Mouse (Mus musculus) hindbrain, postnatal 0 days (tissue): ENCODE data around the gene Lonp2. TPM values are rescaled to one million over a fixed set of nuclear protein-coding genes. Genes with fewer than 3 reads are reported as not detected.
A peak's percentile ranks its signal among the peaks of the same experiment; 100 is the strongest.

Experiments used
- ATAC-seq: fragments of 200-750 bp; cut with Nextera tagmentation; 2 replicates; pipeline ENCODE4 v1.8.0; 2017; ENCODE audit warnings: mild to moderate bottlenecking, moderate TSS enrichment, moderate library complexity
- DNase-seq: peaks from one replicate; pipeline ENCODE4 v3.0.0-alpha.2; 2015; ENCODE audit warnings: low spot score
- H3K27ac ChIP-seq: fragments of 300-500 bp; sonication (generic); 2 replicates; pipeline ENCODE4 v1.5.1; 2014; ENCODE audit warnings: mild to moderate bottlenecking
- H3K27me3 ChIP-seq: fragments of 300-500 bp; sonication (generic); 2 replicates; pipeline ENCODE4 v1.6.1; 2014; ENCODE audit warnings: low read length, mixed read lengths; ENCODE audit not compliant: insufficient read depth
- H3K36me3 ChIP-seq: fragments of 300-500 bp; sonication (generic); 2 replicates; pipeline ENCODE4 v1.6.1; 2014; ENCODE audit warnings: low read length, mixed read lengths; ENCODE audit not compliant: insufficient read depth
- H3K4me1 ChIP-seq: fragments of 300-500 bp; sonication (generic); 2 replicates; pipeline ENCODE4 v1.6.1; 2014; ENCODE audit warnings: antibody characterized with exemption, low read length, mixed read lengths; ENCODE audit not compliant: insufficient read depth
- H3K4me2 ChIP-seq: fragments of 300-500 bp; sonication (generic); 2 replicates; pipeline ENCODE4 v1.6.1; 2014; ENCODE audit warnings: low read depth, mild to moderate bottlenecking, low read length, moderate library complexity, mixed read lengths
- H3K4me3 ChIP-seq: fragments of 300-500 bp; sonication (generic); 2 replicates; pipeline ENCODE4 v1.5.1; 2014; ENCODE audit warnings: low read length
- H3K9ac ChIP-seq: fragments of 300-500 bp; sonication (generic); replicated peaks from 2 replicates; pipeline ENCODE4 v1.6.1; 2014; ENCODE audit warnings: mild to moderate bottlenecking, low read length, moderate library complexity, mixed read lengths
- H3K9me3 ChIP-seq: fragments of 300-500 bp; sonication (generic); 2 replicates; pipeline ENCODE4 v1.6.1; 2016; ENCODE audit warnings: low read length, mixed read lengths
- CTCF ChIP-seq: IDR thresholded peaks from 2 replicates; pipeline ENCODE4 v1.5.1; 2016; ENCODE audit warnings: antibody characterized with exemption, control low read depth, low read depth
- WGBS: fragments of 180-500 bp; shearing (Covaris S2); extraction: QIAGEN DNeasy Blood & Tissue Kit; methylation state at CpG from one replicate; pipeline ENCODE4 v1.1.7; 2014; 5-methylcytosine and 5-hydroxymethylcytosine counted together
- polyA plus RNA-seq: library from polyadenylated mRNA; unstranded; fragments of >200 nt; fragmentation: Nextera tagmentation; extraction: Ambion mirVana; gene quantifications from 2 replicates; pipeline ENCODE4 v1.2.1, GENCODE M21; 2015
- total RNA-seq: library from RNA; depleted of rRNA; stranded (reverse); fragments of >200 nt; gene quantifications from 2 replicates; pipeline ENCODE4 v1.2.3, GENCODE M21; 2014

Gene Lonp2
- total and polyA plus RNA-seq, 2 experiments from 2014 or later = 58.8 to 65.2 TPM

DNA sequence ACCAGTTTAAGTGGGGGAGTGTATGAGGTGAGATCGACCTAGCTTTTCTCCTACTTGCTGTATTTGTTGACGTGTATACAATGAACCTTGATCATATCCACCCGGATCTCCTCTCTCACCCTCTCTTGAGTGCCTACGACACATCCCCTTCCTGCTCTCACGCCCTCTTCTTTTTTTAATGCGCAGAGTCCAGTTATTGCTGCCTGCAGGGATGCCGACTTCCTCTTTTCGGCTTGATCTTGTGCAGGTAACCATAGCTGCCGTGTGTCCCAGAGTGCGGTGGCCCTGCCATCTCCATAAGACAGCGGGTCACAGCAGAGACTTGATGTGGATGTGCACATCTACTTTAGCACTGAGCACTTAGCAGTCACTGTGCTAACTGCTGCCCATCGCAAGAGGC is 75.6 kb downstream of the Lonp2 start:
- no peak for ATAC-seq
- TF ChIP-seq CTCF = no peak
- H3K4me3 ChIP-seq = no peak overlapping the region
- no peaks in the 10 kb centered on the region for H3K27me3 ChIP-seq
- H3K36me3 ChIP-seq = no peaks in the 10 kb centered on the region
- H3K9me3 ChIP-seq = no peaks in the 10 kb centered on the region
- DNase-seq = no peak
- no peak overlapping the region for H3K4me2 ChIP-seq
- no peak overlapping the region for H3K27ac ChIP-seq
- 93% methylated on average over 12 of the region's 12 CpGs for WGBS
- no peak overlapping the region for H3K9ac ChIP-seq
- no peaks in the 10 kb centered on the region for H3K4me1 ChIP-seq

GRCm38 (mm10) chr8:86702453-86702852 is 78.6 kb downstream of the Lonp2 start:
- no peak for TF ChIP-seq CTCF
- Histone ChIP-seq H3K4me1 (no peaks in the 10 kb centered on the region), H3K4me2 (no peak overlapping the region), H3K27ac (no peak overlapping the region), H3K36me3 (no peaks in the 10 kb centered on the region), H3K9me3 (no peaks in the 10 kb centered on the region), H3K9ac (no peak overlapping the region), H3K27me3 (no peaks in the 10 kb centered on the region), H3K4me3 (no peak overlapping the region)
- WGBS = 84% methylated on average over 3 of the region's 3 CpGs
- ATAC-seq = no peak
- no peak for DNase-seq

GRCm38 (mm10) chr8:86705317-86705716 is 81.5 kb downstream of the Lonp2 start:
- H3K36me3 ChIP-seq = no peaks in the 10 kb centered on the region
- WGBS = 84% methylated on average over 3 of the region's 3 CpGs
- H3K4me1 ChIP-seq = no peaks in the 10 kb centered on the region
- no peak for ATAC-seq
- no peak for TF ChIP-seq CTCF
- DNase-seq = no peak
- no peak overlapping the region for H3K4me3 ChIP-seq
- no peaks in the 10 kb centered on the region for H3K27me3 ChIP-seq
- no peaks in the 10 kb centered on the region for H3K9me3 ChIP-seq
- H3K27ac ChIP-seq = no peak overlapping the region
- no peak overlapping the region for H3K4me2 ChIP-seq
- no peak overlapping the region for H3K9ac ChIP-seq

GRCm38 (mm10) chr8:86706756-86707155 is 82.9 kb downstream of the Lonp2 start:
- H3K9me3 ChIP-seq = no peaks in the 10 kb centered on the region
- DNase-seq = no peak
- no peak for ATAC-seq
- WGBS = 72% methylated on average over 5 of the region's 5 CpGs
- no peak overlapping the region for H3K4me3 ChIP-seq
- H3K4me1 ChIP-seq = no peaks in the 10 kb centered on the region
- TF ChIP-seq CTCF = no peak
- no peak overlapping the region for H3K4me2 ChIP-seq
- H3K27me3 ChIP-seq = no peaks in the 10 kb centered on the region
- no peak overlapping the region for H3K27ac ChIP-seq
- H3K36me3 ChIP-seq = 0 out of 2 replicates have a peak, but pooled peaks cover 4% of the 10 kb centered on the region
- H3K9ac ChIP-seq = no peak overlapping the region

- H3K4me1 ChIP-seq = 0 out of 2 replicates have a peak, but pooled peaks cover 1% of the 10 kb centered on the region
- DNase-seq (no peak), ATAC-seq (no peak)
- no peak overlapping the region for H3K27ac ChIP-seq
- H3K27me3 ChIP-seq = no peaks in the 10 kb centered on the region
- WGBS = 66% methylated on average over 4 of the region's 4 CpGs
- no peak overlapping the region for H3K4me3 ChIP-seq
- 0 out of 2 replicates have a peak, but pooled peaks cover 4% of the 10 kb centered on the region for H3K36me3 ChIP-seq
- no peaks in the 10 kb centered on the region for H3K9me3 ChIP-seq
- no peak overlapping the region for H3K9ac ChIP-seq
- no peak for TF ChIP-seq CTCF
- H3K4me2 ChIP-seq = no peak overlapping the region
Measured at GRCm38 (mm10) chr8:86707873-86708272, 84.0 kb downstream of the Lonp2 start.

DNA sequence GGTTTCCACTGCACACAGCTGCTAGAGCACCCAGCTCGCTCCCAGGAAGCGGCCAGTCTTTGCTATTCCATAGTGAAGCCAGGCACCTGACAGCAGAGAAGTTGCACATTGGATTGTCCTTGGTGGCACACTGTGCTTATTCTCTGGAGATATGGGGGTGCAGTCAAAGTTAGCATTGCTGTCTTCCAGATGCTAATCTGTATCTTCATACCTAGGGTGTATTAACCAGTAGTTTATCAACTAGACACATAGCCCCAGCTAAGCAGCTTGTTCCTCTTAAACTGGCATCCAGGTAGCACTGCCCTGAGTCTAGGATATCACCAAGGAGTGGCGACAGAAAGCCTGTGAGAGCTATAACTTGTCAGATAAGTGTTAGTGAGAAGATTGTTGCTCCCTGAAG is 88.8 kb downstream of the Lonp2 start:
- peak overlapping the region; percentile 70 for H3K27ac ChIP-seq

DNA sequence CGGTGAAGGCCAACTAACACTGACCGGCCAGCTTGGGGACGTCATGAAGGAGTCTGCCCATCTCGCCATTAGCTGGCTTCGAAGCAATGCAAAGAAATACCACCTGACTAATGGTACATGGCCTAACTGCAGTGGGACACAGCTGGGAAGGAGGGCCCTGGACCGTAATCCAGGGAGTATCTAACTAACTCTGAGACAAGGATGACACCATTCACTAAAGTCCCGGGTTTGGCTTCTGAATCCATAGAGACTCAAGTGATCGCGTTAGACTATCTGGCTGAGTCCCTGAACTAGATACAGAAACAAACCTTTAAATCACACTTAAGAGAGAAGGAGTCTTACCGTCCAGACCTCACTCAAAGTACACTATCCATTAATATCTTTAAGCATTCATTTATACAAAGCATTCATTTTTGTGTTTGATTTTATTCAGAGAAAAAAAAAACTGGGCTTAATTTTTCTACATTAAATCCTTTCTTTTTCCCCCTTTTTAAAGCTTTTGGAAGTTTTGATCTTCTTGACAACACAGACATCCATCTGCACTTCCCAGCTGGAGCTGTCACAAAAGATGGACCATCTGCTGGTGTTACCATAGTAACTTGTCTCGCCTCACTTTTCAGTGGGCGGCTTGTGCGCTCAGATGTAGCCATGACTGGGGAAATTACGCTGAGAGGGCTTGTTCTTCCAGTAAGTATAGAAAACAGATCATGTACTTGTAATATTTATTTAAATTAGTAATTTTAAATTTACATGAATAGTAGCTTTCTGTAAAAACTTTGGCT is 89.8 kb downstream of the Lonp2 start:
- DNase-seq (peak; percentile 90), ATAC-seq (peak; percentile 83)
- WGBS = 31% methylated on average over 14 of the region's 14 CpGs
- Histone ChIP-seq H3K4me3 (no peak overlapping the region), H3K4me1 (peaks cover 12% of the 10 kb centered on the region), H3K9me3 (no peaks in the 10 kb centered on the region), H3K4me2 (no peak overlapping the region), H3K27me3 (no peaks in the 10 kb centered on the region), H3K36me3 (peaks cover 5% of the 10 kb centered on the region; the same call in 1 of the 2 replicates), H3K27ac (peak overlapping the region; percentile 70), H3K9ac (no peak overlapping the region)
- TF ChIP-seq CTCF = no peak

More for the DNA sequence above, 88.8 kb downstream of the Lonp2 start:
- Histone ChIP-seq H3K27me3 (no peaks in the 10 kb centered on the region), H3K9me3 (no peaks in the 10 kb centered on the region), H3K4me3 (no peak overlapping the region), H3K4me2 (no peak overlapping the region), H3K9ac (no peak overlapping the region), H3K36me3 (0 out of 2 replicates have a peak, but pooled peaks cover 4% of the 10 kb centered on the region), H3K4me1 (peaks cover 12% of the 10 kb centered on the region)
- WGBS = 83% methylated on average over 3 of the region's 3 CpGs
- DNase-seq = no peak
- no peak for TF ChIP-seq CTCF
- no peak for ATAC-seq
